Mouse (Mus musculus): ENCODE measurements around the gene Ep300. TPM values are rescaled to one million over a fixed set of nuclear protein-coding genes. Genes with fewer than 3 reads are reported as not detected.
A peak's percentile ranks its signal among the peaks of the same experiment; 100 is the strongest.
"Not testable (repeated sequence)": the region's sequence is repeated elsewhere in the genome, so short reads cannot be mapped to it uniquely, and the experiment has no call there.

Gene Ep300
- polyA plus RNA-seq, 1 experiment from 2014 or later = 13.6 TPM

DNA sequence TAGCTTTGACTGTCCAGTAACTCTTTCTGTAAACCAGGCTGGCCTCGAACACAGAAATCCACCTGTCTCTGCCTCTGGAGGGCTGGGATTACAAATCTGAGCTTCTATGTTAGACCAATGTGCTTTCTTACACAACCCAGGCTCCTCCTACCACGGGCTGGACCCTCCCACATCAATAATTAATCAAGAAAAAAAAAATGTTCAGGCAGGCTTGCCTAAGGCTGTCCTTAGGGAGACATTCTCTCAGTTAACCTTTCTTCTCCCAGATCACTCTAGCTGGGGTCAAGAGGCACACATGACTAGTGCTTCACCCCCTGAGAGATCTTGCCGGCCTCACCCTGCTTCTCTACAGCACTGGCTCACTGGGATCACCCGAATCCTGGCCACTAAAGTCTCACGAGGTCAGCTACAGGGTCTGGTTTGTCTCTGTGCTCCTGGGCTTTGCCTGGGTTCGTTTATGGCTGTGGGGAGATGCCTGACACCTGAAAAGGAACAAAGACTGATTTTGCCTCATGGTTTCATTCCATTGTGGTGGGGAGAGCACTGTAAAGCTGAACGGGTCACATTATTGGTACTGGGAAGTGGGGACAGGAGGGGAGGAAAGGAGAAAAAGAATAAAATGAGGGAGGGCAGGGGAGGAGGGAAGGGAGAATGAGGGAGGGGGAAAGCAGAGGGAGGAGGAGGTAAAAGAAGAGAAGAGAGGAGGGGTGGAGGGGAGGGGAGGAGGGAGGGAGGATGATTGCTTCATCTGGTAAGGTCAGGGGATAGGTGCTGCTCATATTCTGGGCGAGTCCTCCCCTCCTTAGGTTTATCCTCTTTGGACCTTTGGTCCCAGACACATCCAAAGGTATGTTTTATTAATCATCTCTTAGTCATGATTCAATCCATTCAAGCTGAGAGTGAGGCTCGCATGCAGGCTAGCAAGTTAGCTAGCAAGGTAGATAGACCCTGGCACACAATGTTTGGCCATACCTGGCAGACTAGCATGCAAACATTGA, 22.4 kb upstream of the Ep300 start:
- Histone ChIP-seq H3K27ac (no peak overlapping the region), H3K27me3 (no peaks in the 10 kb centered on the region), H3K4me3 (no peak overlapping the region), H3K4me1 (no peaks in the 10 kb centered on the region), H3K36me3 (no peaks in the 10 kb centered on the region), H3K9me3 (no peaks in the 10 kb centered on the region), H3K9ac (no peak overlapping the region), H3K4me2 (no peak overlapping the region)
- no peak for ATAC-seq (ENCODE audit: borderline replicate concordance, extremely low read depth, low FRiP score, low TSS enrichment)
- 42% methylated on average over 9 of the region's 9 CpGs for WGBS

DNA sequence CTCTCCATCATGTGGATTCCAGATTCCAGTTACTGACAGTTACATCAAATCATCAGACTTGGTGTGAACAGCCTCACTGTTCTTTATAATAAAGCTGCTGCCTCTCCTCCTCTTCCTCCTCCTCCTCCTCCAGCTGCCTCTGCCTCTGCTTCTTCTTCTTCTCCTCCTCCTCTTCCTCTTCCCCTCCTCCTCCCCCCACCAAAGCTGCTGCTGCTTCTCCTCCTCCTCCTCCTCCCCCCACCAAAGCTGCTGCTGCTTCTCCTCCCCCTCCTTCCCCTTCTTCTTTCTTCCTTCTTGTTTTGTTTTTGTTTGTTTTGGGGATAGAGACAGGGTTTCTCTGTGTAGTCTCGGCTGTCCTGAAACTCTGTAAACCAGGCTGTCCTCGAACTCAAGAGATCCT, 17.1 kb upstream of the Ep300 start:
- H3K4me3 ChIP-seq = no peak overlapping the region
- no peaks in the 10 kb centered on the region for H3K4me1 ChIP-seq
- 17% methylated on average over 2 of the region's 2 CpGs for WGBS
- H3K27ac ChIP-seq = no peak overlapping the region
- H3K9ac ChIP-seq = no peak overlapping the region
- H3K27me3 ChIP-seq = no peaks in the 10 kb centered on the region
- no peaks in the 10 kb centered on the region for H3K36me3 ChIP-seq
- no peaks in the 10 kb centered on the region for H3K9me3 ChIP-seq
- no peak overlapping the region for H3K4me2 ChIP-seq
- no peak for ATAC-seq (ENCODE audit: borderline replicate concordance, extremely low read depth, low FRiP score, low TSS enrichment)

DNA sequence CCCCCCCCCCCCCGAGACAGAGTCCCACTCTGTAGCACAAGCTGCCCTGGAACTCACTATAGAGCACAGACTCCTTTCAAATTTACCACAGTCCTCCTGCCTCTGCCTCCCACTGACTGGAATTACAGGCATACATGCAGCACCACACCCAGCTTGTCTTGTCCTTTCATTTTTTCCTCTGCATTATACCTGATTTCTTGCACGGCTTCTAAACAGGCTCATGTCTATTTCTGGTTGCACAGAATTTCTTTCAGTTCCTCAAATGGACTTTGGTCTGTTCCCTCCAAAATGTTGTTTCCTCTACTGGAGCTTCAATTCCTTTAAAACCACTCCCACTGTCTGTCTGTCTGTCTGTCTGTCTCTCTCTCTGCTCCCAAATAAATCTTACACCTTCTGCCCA, 16.6 kb upstream of the Ep300 start:
- Histone ChIP-seq H3K27me3 (no peaks in the 10 kb centered on the region), H3K36me3 (no peaks in the 10 kb centered on the region), H3K4me1 (no peaks in the 10 kb centered on the region), H3K4me3 (no peak overlapping the region), H3K9ac (no peak overlapping the region), H3K9me3 (no peaks in the 10 kb centered on the region), H3K27ac (no peak overlapping the region), H3K4me2 (no peak overlapping the region)
- ATAC-seq (ENCODE audit: borderline replicate concordance, extremely low read depth, low FRiP score, low TSS enrichment) = no peak
- WGBS = 68% methylated on average over 1 of the region's 2 CpGs

DNA sequence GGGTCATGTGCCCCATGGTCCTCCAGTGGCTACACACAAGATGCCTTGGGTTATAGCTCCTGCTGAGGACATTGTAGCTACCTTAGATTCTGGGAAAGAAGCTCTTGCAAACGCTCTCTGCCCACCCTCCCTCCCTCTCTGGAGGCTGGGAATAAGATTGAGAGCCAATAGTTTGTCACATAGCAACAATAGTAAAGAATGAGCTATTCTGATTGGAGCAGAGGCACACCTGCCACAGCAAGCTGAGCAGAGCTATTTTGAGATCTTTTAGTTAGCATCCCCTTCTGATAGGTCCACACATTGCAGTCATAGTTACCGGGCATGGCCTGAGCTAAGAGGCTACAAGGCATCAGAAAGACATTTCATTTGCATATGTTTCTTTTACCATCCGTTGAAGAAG, 8.2 kb upstream of the Ep300 start:
- Histone ChIP-seq H3K27me3 (no peaks in the 10 kb centered on the region), H3K4me1 (no peaks in the 10 kb centered on the region), H3K4me2 (no peak overlapping the region), H3K9ac (no peak overlapping the region), H3K36me3 (no peaks in the 10 kb centered on the region), H3K27ac (no peak overlapping the region), H3K9me3 (no peaks in the 10 kb centered on the region), H3K4me3 (no peak overlapping the region)
- ATAC-seq (ENCODE audit: borderline replicate concordance, extremely low read depth, low FRiP score, low TSS enrichment) = no peak
- WGBS = 16% methylated on average over 3 of the region's 3 CpGs

DNA sequence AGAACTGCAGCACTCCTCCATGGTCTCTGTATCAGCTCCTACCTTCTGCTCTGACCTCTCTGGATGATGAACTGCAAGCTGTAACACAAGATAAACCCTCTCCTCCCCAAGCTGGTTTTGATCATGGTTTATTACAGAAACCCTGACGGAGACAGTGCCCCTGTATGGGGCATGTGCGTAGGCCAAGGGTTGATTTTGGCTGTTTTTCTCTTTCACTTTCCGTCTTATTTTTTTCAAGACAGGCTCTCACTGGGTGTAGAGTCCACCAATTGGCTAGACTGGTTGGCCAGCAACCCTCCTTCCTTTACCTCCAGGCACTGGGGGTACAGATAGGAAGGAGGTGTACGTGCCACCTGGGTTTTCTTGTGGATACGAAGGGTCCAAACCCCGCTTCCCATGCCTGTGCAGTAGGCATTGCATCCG, 7.4 kb upstream of the Ep300 start:
- no peak overlapping the region for H3K4me3 ChIP-seq
- no peak overlapping the region for H3K4me2 ChIP-seq
- H3K27ac ChIP-seq = no peak overlapping the region
- H3K27me3 ChIP-seq = no peaks in the 10 kb centered on the region
- 87% methylated on average over 7 of the region's 7 CpGs for whole genome bisulfite sequencing
- no peak overlapping the region for H3K9ac ChIP-seq
- H3K36me3 ChIP-seq = no peaks in the 10 kb centered on the region
- no peaks in the 10 kb centered on the region for H3K9me3 ChIP-seq
- ATAC-seq (ENCODE audit: borderline replicate concordance, extremely low read depth, low FRiP score, low TSS enrichment) = no peak
- H3K4me1 ChIP-seq = no peaks in the 10 kb centered on the region

DNA sequence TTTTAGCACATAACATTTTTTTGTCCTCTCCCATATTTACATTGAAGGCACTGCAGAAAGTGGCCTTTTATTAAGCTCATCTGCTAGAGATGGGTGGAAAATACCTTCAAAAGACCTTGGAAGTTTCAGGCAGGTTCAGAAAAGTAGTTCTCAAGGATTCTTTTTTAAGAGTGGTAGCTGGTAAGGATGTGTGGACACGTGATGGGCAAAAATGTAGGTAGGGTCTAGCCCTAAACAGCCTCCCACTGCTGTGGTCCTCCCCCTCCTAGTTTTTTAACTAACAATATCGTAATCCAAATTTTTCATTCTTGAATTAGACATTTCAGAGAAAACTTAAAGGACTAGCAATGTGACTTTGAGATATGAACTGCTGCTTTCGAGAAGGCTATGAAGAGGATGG, 685 bp upstream of the Ep300 start:
- Histone ChIP-seq H3K27me3 (no peaks in the 10 kb centered on the region), H3K4me1 (peaks cover 20% of the 10 kb centered on the region), H3K4me2 (peak overlapping the region; percentile 60), H3K27ac (peak overlapping the region; percentile 80), H3K4me3 (peak overlapping the region; percentile 93), H3K9me3 (no peaks in the 10 kb centered on the region), H3K9ac (peak overlapping the region; percentile 57), H3K36me3 (0 out of 2 replicates have a peak, but pooled peaks cover 3% of the 10 kb centered on the region)
- ATAC-seq (ENCODE audit: borderline replicate concordance, extremely low read depth, low FRiP score, low TSS enrichment) = no peak
- 3% methylated on average over 3 of the region's 3 CpGs for WGBS

DNA sequence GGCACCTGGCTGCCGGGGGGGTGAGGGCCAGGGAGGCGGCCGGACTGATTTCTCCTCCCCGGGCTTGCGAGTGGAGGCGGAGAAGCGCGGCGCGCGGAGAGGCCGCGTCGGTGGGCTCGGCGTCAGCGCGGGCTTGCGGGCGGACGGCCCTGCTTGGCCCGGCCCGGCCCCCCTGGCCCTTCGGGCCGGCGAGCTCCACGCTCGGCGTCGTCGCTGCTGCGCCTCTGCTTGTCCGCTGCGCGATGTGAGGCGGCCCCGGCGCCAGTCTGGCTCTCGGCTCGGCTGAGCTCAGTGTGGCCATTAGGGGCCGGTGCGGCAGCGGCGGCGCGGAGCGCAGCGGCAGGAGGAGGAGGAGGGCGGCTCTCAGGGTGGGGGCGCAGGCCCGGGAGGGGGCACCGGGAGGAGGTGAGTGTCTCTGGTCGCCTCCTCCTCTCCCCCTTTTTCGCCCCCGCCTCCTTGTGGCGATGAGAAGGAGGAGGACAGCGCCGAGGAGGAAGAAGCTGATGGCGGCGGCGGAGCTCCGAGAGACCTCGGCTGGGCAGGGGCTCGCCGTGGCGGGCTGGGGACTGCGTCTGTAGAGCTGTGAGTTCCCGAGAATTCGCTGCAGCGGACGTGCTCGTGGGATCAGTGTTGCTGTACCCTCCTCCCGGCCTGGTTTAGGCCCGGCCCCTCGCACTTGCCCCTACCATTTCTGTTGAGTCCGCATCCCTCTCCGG, 753 bp downstream of the Ep300 start:
- peak overlapping the region; percentile 99 for H3K9ac ChIP-seq
- H3K4me1 ChIP-seq = peaks cover 21% of the 10 kb centered on the region
- H3K27me3 ChIP-seq = no peaks in the 10 kb centered on the region
- H3K36me3 ChIP-seq = peaks cover 6% of the 10 kb centered on the region; the same call in 1 of the 2 replicates
- no peaks in the 10 kb centered on the region for H3K9me3 ChIP-seq
- H3K4me3 ChIP-seq = peak overlapping the region; percentile 93
- ATAC-seq (ENCODE audit: borderline replicate concordance, extremely low read depth, low FRiP score, low TSS enrichment) = peak; percentile 80
- under 1% methylated on average over 54 of the region's 77 CpGs for WGBS
- peak overlapping the region; percentile 57 for H3K4me2 ChIP-seq
- peak overlapping the region; percentile 100 for H3K27ac ChIP-seq

DNA sequence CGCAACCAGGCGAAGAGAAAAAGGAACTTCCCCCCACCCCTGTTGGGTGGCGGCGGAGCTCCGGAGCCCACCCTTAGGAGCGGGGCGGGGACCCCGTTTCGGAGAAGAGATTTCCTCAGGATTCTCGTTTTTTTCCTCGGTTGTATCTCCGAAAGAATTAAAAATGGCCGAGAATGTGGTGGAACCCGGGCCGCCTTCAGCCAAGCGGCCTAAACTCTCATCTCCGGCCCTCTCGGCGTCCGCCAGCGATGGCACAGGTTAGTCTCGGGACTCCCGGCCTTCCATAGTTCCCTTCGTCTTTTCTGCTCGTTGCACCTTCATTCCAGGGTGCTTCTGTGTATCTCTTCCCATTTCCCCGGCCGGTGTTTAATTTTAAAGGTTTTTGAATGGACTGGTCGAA, 1.3 kb downstream of the Ep300 start:
- Histone ChIP-seq H3K4me1 (peaks cover 23% of the 10 kb centered on the region), H3K9ac (peak overlapping the region; percentile 99), H3K27me3 (no peaks in the 10 kb centered on the region), H3K4me3 (peak overlapping the region; percentile 93), H3K4me2 (peak overlapping the region; percentile 57), H3K36me3 (peaks cover 6% of the 10 kb centered on the region; the same call in 1 of the 2 replicates), H3K27ac (peak overlapping the region; percentile 100), H3K9me3 (no peaks in the 10 kb centered on the region)
- WGBS = under 1% methylated on average over 28 of the region's 28 CpGs
- no peak for ATAC-seq (ENCODE audit: borderline replicate concordance, extremely low read depth, low FRiP score, low TSS enrichment)

DNA sequence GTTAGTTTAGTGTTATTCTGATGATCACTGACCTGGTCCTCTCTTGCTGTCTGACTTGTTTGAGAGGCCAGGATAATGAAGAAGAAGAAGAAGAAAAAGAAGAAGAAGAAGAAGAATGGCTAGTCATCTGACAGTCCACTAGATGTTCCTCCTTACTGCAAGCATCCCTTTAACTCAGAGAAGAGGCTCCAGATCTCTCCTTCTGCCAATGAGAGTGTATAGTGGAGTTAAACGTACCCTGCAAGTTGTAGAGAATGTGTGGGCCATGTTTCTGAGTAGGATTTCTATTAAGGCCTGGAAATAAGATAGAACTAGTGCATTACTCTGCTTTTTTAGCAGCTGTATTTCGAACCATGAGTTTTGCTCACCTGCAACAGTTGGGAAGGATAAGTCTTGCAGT, 2.5 kb downstream of the Ep300 start:
- Histone ChIP-seq H3K9me3 (no peaks in the 10 kb centered on the region), H3K4me3 (peak overlapping the region; percentile 93), H3K4me2 (peak overlapping the region; percentile 57), H3K9ac (peak overlapping the region; percentile 99), H3K36me3 (peaks cover 6% of the 10 kb centered on the region; the same call in 1 of the 2 replicates), H3K27me3 (no peaks in the 10 kb centered on the region), H3K27ac (no peak overlapping the region), H3K4me1 (peaks cover 23% of the 10 kb centered on the region)
- WGBS = 40% methylated on average over 2 of the region's 2 CpGs
- ATAC-seq (ENCODE audit: borderline replicate concordance, extremely low read depth, low FRiP score, low TSS enrichment) = no peak

DNA sequence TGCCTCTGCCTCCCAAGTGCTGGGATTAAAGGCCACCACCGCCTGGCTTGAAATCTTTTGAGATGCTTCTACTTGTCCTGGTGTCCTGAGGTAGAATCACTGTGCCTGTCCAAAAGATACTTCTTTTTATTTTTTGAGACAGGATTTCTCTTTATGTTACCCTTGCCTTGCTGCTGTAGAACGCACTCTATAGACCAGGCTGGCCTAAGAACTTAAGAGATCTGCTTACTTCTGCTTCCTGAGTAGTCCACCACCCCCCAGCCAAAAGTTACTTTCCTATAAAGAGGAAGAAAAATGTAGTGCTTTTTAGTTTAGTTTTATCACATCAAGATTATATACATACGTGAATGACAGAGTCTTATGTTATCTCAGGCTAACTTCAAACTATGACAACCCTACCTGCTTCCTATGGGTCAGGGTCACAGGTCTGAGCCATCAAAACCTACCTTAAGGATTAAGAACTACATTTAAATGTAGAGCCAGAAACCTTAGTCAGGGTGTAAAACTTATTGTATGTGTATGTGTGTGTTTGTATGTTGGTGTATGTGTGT, 9.1 kb downstream of the Ep300 start:
- Histone ChIP-seq H3K27ac (no peak overlapping the region), H3K27me3 (no peaks in the 10 kb centered on the region), H3K4me2 (no peak overlapping the region), H3K9me3 (no peaks in the 10 kb centered on the region), H3K9ac (no peak overlapping the region), H3K4me3 (no peak overlapping the region), H3K4me1 (0 out of 2 replicates have a peak, but pooled peaks cover 6% of the 10 kb centered on the region), H3K36me3 (peaks cover 9% of the 10 kb centered on the region; the same call in 1 of the 2 replicates)
- no peak for ATAC-seq (ENCODE audit: borderline replicate concordance, extremely low read depth, low FRiP score, low TSS enrichment)
- 87% methylated on average over 3 of the region's 3 CpGs for WGBS

DNA sequence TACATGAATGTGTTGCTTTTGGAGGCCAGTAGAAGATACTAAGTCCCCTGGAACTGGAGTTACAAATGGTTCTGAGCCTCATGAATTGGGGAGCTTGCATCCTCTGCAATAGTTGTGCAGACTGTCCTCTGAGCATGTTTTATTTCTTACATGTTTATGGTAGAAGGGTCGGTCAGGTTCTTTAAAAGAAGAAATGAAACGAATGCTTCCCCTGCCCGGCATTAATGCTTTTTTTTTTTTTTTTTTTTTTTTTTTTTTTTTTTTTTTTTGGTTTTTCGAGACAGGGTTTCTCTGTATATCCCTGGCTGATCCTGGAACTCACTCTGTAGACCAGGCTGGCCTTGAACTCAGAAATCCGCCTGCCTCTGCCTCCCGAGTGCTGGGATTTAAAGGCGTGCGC, 13.6 kb downstream of the Ep300 start:
- WGBS = 84% methylated on average over 8 of the region's 8 CpGs
- not testable (repeated sequence) for H3K4me1 ChIP-seq; H3K27me3 ChIP-seq; ATAC-seq (ENCODE audit: borderline replicate concordance, extremely low read depth, low FRiP score, low TSS enrichment); H3K4me2 ChIP-seq; H3K27ac ChIP-seq; H3K9ac ChIP-seq; H3K9me3 ChIP-seq; H3K4me3 ChIP-seq
- peaks cover 28% of the 10 kb centered on the region for H3K36me3 ChIP-seq
